Mouse (Mus musculus) cerebellum, adult 2 months (tissue): ENCODE measurements at regions not wholly inside any gene's neighbourhood (a gene's known extent, or its start where the extent isn't known, plus 50 kb on each side); places are given as distances from the start of the nearest gene placed in this dataset.

Source experiments
- CTCF ChIP-seq: fragments of 200-500 bp; IDR thresholded peaks from 2 replicates; pipeline ENCODE4 v1.5.1; 2011; ENCODE audit warnings: low read depth, mild to moderate bottlenecking, control low read depth, low read length, moderate library complexity, borderline replicate concordance; ENCODE audit not compliant: insufficient read depth
- POLR2A ChIP-seq: fragments of 200-500 bp; IDR thresholded peaks from 2 replicates; pipeline ENCODE4 v1.6.1; 2011; ENCODE audit warnings: low read length, control low read depth, borderline replicate concordance; ENCODE audit not compliant: insufficient read depth

- TF ChIP-seq CTCF: no peak
- TF ChIP-seq POLR2A: no peak
Observed at GRCm38 (mm10) chr12:104548586-104548985, 75.5 kb upstream of the Gsc start.
